In the genomic region with DNA sequence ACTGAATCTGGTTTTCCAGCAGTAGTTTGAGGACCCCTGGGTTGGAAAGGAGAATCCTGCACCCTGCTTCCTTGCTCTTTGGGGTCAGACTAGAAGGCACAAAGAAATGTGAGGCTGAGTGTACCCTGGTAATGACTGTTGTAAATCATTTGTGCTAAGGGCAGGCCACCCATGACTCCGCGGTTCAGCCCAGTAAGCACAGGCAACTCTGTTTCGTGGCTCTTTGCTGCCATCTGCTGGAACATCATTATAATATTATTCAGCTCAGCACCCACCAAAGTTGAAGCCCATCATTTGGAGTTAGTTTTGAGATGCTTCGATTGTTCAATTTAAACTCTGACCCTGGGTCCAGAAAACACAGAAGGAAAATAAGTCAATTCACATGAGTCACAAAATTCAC, we compare ENCODE assay signal across 8 mouse cellular contexts. TPM values are rescaled to one million over a fixed set of nuclear protein-coding genes. Genes with fewer than 3 reads are reported as not detected.
A peak's percentile ranks its signal among the peaks of the same experiment; 100 is the strongest.
DNase-seq lines count a peak whose midpoint lies in the region; ATAC-seq and TF ChIP-seq lines count a peak whose summit lies in the region.

No protein-coding gene starts in this region.

- H3K27ac ChIP-seq in gastrocnemius, adult 2 months = no peak overlapping the region
- H3K27ac ChIP-seq in intestine, postnatal 0 days (ENCODE audit: low read depth, low read length) = no peak overlapping the region
- no peak overlapping the region for H3K27ac ChIP-seq in liver, embryonic 11.5 days (ENCODE audit: low read depth, low read length)
- H3K27ac ChIP-seq in neural tube, embryonic 11.5 days (ENCODE audit: low read depth, low read length) = no peak overlapping the region

- ATAC-seq in CD4-positive, CD25-positive, alpha-beta regulatory T cell, adult 4 months = peak; percentile 74
- ATAC-seq in intestine, postnatal 0 days = peak; percentile 33; the same call in 1 of the 2 replicates
- no peak; the same call in 1 of the 2 replicates for ATAC-seq in liver, embryonic 11.5 days (replicated peaks; ENCODE audit: low FRiP score)
- peak; percentile 87 for ATAC-seq in neural tube, embryonic 11.5 days (ENCODE audit: insufficient read depth, low FRiP score, low TSS enrichment)

- DNase-seq in T-cell, adult 2 months (ENCODE audit: low spot score) = peak; percentile 49
- DNase-seq in cerebellum, postnatal 14 days = peak; percentile 87 to 91
- peak; percentile 75 for DNase-seq in gastrocnemius, adult 2 months
- DNase-seq in liver, embryonic 11.5 days (ENCODE audit: low spot score) = peak; percentile 53
- DNase-seq in neural tube, embryonic 11.5 days (ENCODE audit: low spot score) = peak; percentile 79
- peak; percentile 78 for DNase-seq in thymus, postnatal 4 days

- WGBS in intestine, postnatal 0 days = 7% methylated on average over 4 of the region's 4 CpGs
- 16% methylated on average over 4 of the region's 4 CpGs for WGBS in liver, embryonic 11.5 days
- 16% methylated on average over 4 of the region's 4 CpGs for WGBS in neural tube, embryonic 11.5 days

- H3K9me3 ChIP-seq in intestine, postnatal 0 days (ENCODE audit: control insufficient read depth) = no peaks in the 10 kb centered on the region
- no peaks in the 10 kb centered on the region for H3K9me3 ChIP-seq in liver, embryonic 11.5 days (ENCODE audit: control insufficient read depth, low read length)
- no peaks in the 10 kb centered on the region for H3K9me3 ChIP-seq in neural tube, embryonic 11.5 days (ENCODE audit: control insufficient read depth, low read length)

- TF ChIP-seq CTCF in gastrocnemius, adult 2 months (IDR thresholded peaks at IDR 0.05) = peak; percentile 78
- TF ChIP-seq CTCF in intestine, postnatal 0 days (IDR thresholded peaks at IDR 0.05; ENCODE audit: low read depth) = peak; percentile 83

- intact Hi-C loops in gastrocnemius, adult 2 months (cut with DNase I) = loop anchor here (1.0 to 10.0 kb wide), 5 partner anchors 67 to 1058 kb away; no protein-coding TSS in a partner anchor

- no peak overlapping the region for H3K4me3 ChIP-seq in gastrocnemius, adult 2 months
- no peak overlapping the region for H3K4me3 ChIP-seq in intestine, postnatal 0 days (ENCODE audit: low read depth, low read length)
- H3K4me3 ChIP-seq in liver, embryonic 11.5 days (ENCODE audit: low read depth, low read length) = no peak overlapping the region
- no peak overlapping the region for H3K4me3 ChIP-seq in neural tube, embryonic 11.5 days (ENCODE audit: low read depth, low read length)

- no peak overlapping the region for H3K9ac ChIP-seq in intestine, postnatal 0 days (ENCODE audit: low read depth, low read length)
- no peak overlapping the region for H3K9ac ChIP-seq in liver, embryonic 11.5 days (ENCODE audit: low read depth, low read length)
- no peak overlapping the region for H3K9ac ChIP-seq in neural tube, embryonic 11.5 days (ENCODE audit: low read length)

- H3K4me1 ChIP-seq in intestine, postnatal 0 days (replicated peaks; ENCODE audit: control insufficient read depth, insufficient read depth, low read length) = no peaks in the 10 kb centered on the region
- H3K4me1 ChIP-seq in liver, embryonic 11.5 days (replicated peaks; ENCODE audit: control insufficient read depth, insufficient read depth, low read length) = no peaks in the 10 kb centered on the region
- H3K4me1 ChIP-seq in neural tube, embryonic 11.5 days (ENCODE audit: control insufficient read depth, insufficient read depth, low read length) = no peaks in the 10 kb centered on the region

- no peaks in the 10 kb centered on the region for H3K36me3 ChIP-seq in intestine, postnatal 0 days (ENCODE audit: control insufficient read depth, insufficient read depth)
- no peaks in the 10 kb centered on the region for H3K36me3 ChIP-seq in liver, embryonic 11.5 days (ENCODE audit: control insufficient read depth, insufficient read depth, low read length)
- no peaks in the 10 kb centered on the region for H3K36me3 ChIP-seq in neural tube, embryonic 11.5 days (ENCODE audit: control insufficient read depth, insufficient read depth, low read length)

- H3K27me3 ChIP-seq in intestine, postnatal 0 days (replicated peaks; ENCODE audit: control insufficient read depth, insufficient read depth, low read length) = no peaks in the 10 kb centered on the region
- no peaks in the 10 kb centered on the region; the same call in 1 of the 2 replicates for H3K27me3 ChIP-seq in liver, embryonic 11.5 days (replicated peaks; ENCODE audit: control insufficient read depth, insufficient read depth, low read length)
- H3K27me3 ChIP-seq in neural tube, embryonic 11.5 days (ENCODE audit: control insufficient read depth, insufficient read depth, low read length) = no peaks in the 10 kb centered on the region

- H3K4me2 ChIP-seq in intestine, postnatal 0 days (replicated peaks; ENCODE audit: low read depth) = no peak overlapping the region
- H3K4me2 ChIP-seq in liver, embryonic 11.5 days = no peak overlapping the region
- H3K4me2 ChIP-seq in neural tube, embryonic 11.5 days (ENCODE audit: low read depth) = no peak overlapping the region

RNA-seq across cellular contexts. Expression of gene Zfp637, which starts 15.6 kb away (rescaled TPM):
- 10 to 100 TPM; 34.4 to 40.9 TPM for polyA plus RNA-seq in CD4-positive, CD25-positive, alpha-beta regulatory T cell, adult 4 months (2017; shearing (Covaris generic))
- total RNA-seq in gastrocnemius, adult 2 months (2021) = 10 to 100 TPM; 39.9 to 42.3 TPM
- 46.1 and 51.3 TPM in 2 replicates for polyA plus RNA-seq in intestine, postnatal 0 days (2015; fragmentation: Nextera tagmentation; extraction: Ambion mirVana)
- 81.0 and 82.3 TPM in 2 replicates for polyA plus RNA-seq in liver, embryonic 11.5 days (2014; fragmentation: Nextera tagmentation; extraction: Ambion mirVana)
- polyA plus RNA-seq in neural tube, embryonic 11.5 days (2014; fragmentation: Nextera tagmentation; extraction: Ambion mirVana) = 132 and 134 TPM in 2 replicates

RNA-seq across cellular contexts. Expression of gene Zfp239, which starts 36.5 kb away (rescaled TPM):
- 1 to 10 TPM; 2.4 to 3.3 TPM for polyA plus RNA-seq in CD4-positive, CD25-positive, alpha-beta regulatory T cell, adult 4 months (2017; shearing (Covaris generic))
- under 1 TPM; 0.59 to 0.75 TPM for total RNA-seq in gastrocnemius, adult 2 months (2021)
- 2.9 and 3.1 TPM in 2 replicates for polyA plus RNA-seq in intestine, postnatal 0 days (2015; fragmentation: Nextera tagmentation; extraction: Ambion mirVana)
- polyA plus RNA-seq in liver, embryonic 11.5 days (2014; fragmentation: Nextera tagmentation; extraction: Ambion mirVana) = 8.2 and 8.7 TPM in 2 replicates
- polyA plus RNA-seq in neural tube, embryonic 11.5 days (2014; fragmentation: Nextera tagmentation; extraction: Ambion mirVana) = 9.6 and 10.8 TPM in 2 replicates
